Mouse (Mus musculus) olfactory bulb, adult 2 months (tissue): Measurements from ENCODE around the gene Hnrnpul1.

Source experiments
- CTCF ChIP-seq: fragments of 200-500 bp; IDR thresholded peaks from 2 replicates; pipeline ENCODE4 v1.5.1; 2012; ENCODE audit warnings: low read depth, mild to moderate bottlenecking, low read length, moderate library complexity; ENCODE audit not compliant: insufficient read depth
- POLR2A ChIP-seq: fragments of 200-500 bp; IDR thresholded peaks from 2 replicates; pipeline ENCODE4 v1.6.1; 2012; ENCODE audit warnings: mild to moderate bottlenecking, low read depth, low read length, moderate library complexity; ENCODE audit not compliant: insufficient read depth

DNA sequence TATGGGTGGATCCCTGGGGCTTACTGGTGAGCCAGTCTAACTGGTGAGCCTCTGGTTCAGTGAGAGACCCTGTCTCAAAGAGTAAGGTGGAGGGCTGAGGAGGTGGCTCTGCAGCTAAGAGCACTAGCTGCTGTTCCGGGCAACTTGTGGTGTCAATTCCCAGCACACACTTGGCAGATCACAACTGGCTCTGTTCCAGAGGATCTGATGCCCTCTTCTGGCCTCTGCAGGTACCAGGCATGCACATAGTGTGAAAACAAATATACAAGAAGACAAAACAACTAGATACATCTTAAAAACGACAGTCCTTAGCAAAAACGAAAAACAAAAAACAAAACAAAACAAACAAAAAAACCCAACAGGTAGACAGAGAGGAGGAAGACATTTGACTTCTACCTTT lies 39.1 kb upstream of the Hnrnpul1 start:
- no peak for TF ChIP-seq CTCF
- no peak for TF ChIP-seq POLR2A
